Mouse (Mus musculus) midbrain, postnatal 0 days (tissue): Measurements from ENCODE around the gene Gm17581. TPM values are rescaled to one million over a fixed set of nuclear protein-coding genes. Genes with fewer than 3 reads are reported as not detected.
A peak's percentile ranks its signal among the peaks of the same experiment; 100 is the strongest.

ENCODE experiments used
- ATAC-seq: fragments of 200-750 bp; cut with Nextera tagmentation; 2 replicates; pipeline ENCODE4 v1.8.0; 2017; ENCODE audit warnings: moderate number of reproducible peaks, mild to moderate bottlenecking, moderate TSS enrichment, moderate library complexity; ENCODE audit not compliant: low FRiP score
- DNase-seq: peaks from one replicate; pipeline ENCODE4 v3.0.0-alpha.2; 2015; ENCODE audit warnings: low spot score
- H3K27ac ChIP-seq: fragments of 300-500 bp; sonication (generic); 2 replicates; pipeline ENCODE4 v1.5.1; 2014; ENCODE audit warnings: low read depth, mild to moderate bottlenecking, low read length, mixed read lengths
- H3K27me3 ChIP-seq: fragments of 300-500 bp; sonication (generic); 2 replicates; pipeline ENCODE4 v1.6.1; 2014; ENCODE audit warnings: low read length, control low read depth, mixed read lengths; ENCODE audit not compliant: insufficient read depth
- H3K36me3 ChIP-seq: fragments of 300-500 bp; sonication (generic); 2 replicates; pipeline ENCODE4 v1.6.1; 2014; ENCODE audit warnings: low read length, control low read depth, mixed read lengths; ENCODE audit not compliant: insufficient read depth
- H3K4me1 ChIP-seq: fragments of 300-500 bp; sonication (generic); 2 replicates; pipeline ENCODE4 v1.6.1; 2014; ENCODE audit warnings: mild to moderate bottlenecking, control low read depth, antibody characterized with exemption, low read length, mixed read lengths; ENCODE audit not compliant: insufficient read depth
- H3K4me2 ChIP-seq: fragments of 300-500 bp; sonication (generic); 2 replicates; pipeline ENCODE4 v1.6.1; 2014; ENCODE audit warnings: low read depth, mild to moderate bottlenecking, low read length, mixed read lengths; ENCODE audit not compliant: poor library complexity, severe bottlenecking
- H3K4me3 ChIP-seq: fragments of 300-500 bp; sonication (generic); 2 replicates; pipeline ENCODE4 v1.5.1; 2014; ENCODE audit warnings: low read depth, mild to moderate bottlenecking, low read length, moderate library complexity
- H3K9ac ChIP-seq: fragments of 300-500 bp; sonication (generic); replicated peaks from 2 replicates; pipeline ENCODE4 v1.6.1; 2014; ENCODE audit warnings: mild to moderate bottlenecking, low read length, moderate library complexity, mixed read lengths; ENCODE audit not compliant: poor library complexity, severe bottlenecking
- H3K9me3 ChIP-seq: fragments of 300-500 bp; sonication (generic); 2 replicates; pipeline ENCODE4 v1.6.1; 2016; ENCODE audit warnings: low read length, control low read depth
- CTCF ChIP-seq: IDR thresholded peaks from 2 replicates; pipeline ENCODE4 v1.5.1; 2016; ENCODE audit warnings: antibody characterized with exemption, mild to moderate bottlenecking
- WGBS: fragments of 180-500 bp; shearing (Covaris S2); extraction: QIAGEN DNeasy Blood & Tissue Kit; methylation state at CpG from one replicate; pipeline ENCODE4 v1.1.7; 2014; 5-methylcytosine and 5-hydroxymethylcytosine counted together
- polyA plus RNA-seq: library from polyadenylated mRNA; unstranded; fragments of >200 nt; fragmentation: Nextera tagmentation; extraction: Ambion mirVana; gene quantifications from 2 replicates; pipeline ENCODE4 v1.2.1, GENCODE M21; 2015
- total RNA-seq: library from RNA; depleted of rRNA; stranded (reverse); fragments of >200 nt; gene quantifications from 2 replicates; pipeline ENCODE4 v1.2.3, GENCODE M21; 2014

Gene Gm17581
- total and polyA plus RNA-seq, 2 experiments from 2014 or later, result not detected

GRCm38 (mm10) chr2:155735080-155735479, 586 bp downstream of the Gm17581 start:
- DNase-seq (no peak), ATAC-seq (no peak)
- no peak overlapping the region for H3K4me2 ChIP-seq
- no peaks in the 10 kb centered on the region for H3K36me3 ChIP-seq
- H3K27ac ChIP-seq, result no peak overlapping the region
- 81% methylated on average over 5 of the region's 5 CpGs for WGBS
- no peaks in the 10 kb centered on the region for H3K27me3 ChIP-seq
- TF ChIP-seq CTCF, result no peak
- H3K4me3 ChIP-seq, result no peak overlapping the region
- no peaks in the 10 kb centered on the region for H3K4me1 ChIP-seq
- H3K9ac ChIP-seq, result no peak overlapping the region
- no peaks in the 10 kb centered on the region for H3K9me3 ChIP-seq

GRCm38 (mm10) chr2:155729158-155729645, 6.5 kb downstream of the Gm17581 start, which contains the start of gene Edem2:
Edem2 (minus strand) TSS chr2:155729475.
- Histone ChIP-seq H3K27me3 (no peaks in the 10 kb centered on the region), H3K36me3 (0 out of 2 replicates have a peak, but pooled peaks cover 3% of the 10 kb centered on the region), H3K4me1 (no peaks in the 10 kb centered on the region), H3K9me3 (no peaks in the 10 kb centered on the region), H3K4me2 (peak within 1 kb of the TSS; percentile 83), H3K4me3 (peak within 1 kb of the TSS; percentile 93), H3K27ac (peak within 1 kb of the TSS; percentile 62), H3K9ac (peak within 1 kb of the TSS; percentile 91)
- WGBS, result 0% methylated on average over 29 of the region's 33 CpGs
- TF ChIP-seq CTCF, result no peak
- DNase-seq (peak; percentile 95), ATAC-seq (peak; percentile 90)

GRCm38 (mm10) chr2:155728742-155729141, 6.9 kb downstream of the Gm17581 start:
- 6% methylated on average over 15 of the region's 15 CpGs for WGBS
- DNase-seq (no peak), ATAC-seq (peak; percentile 13; the same call in 1 of the 2 replicates)
- Histone ChIP-seq H3K36me3 (0 out of 2 replicates have a peak, but pooled peaks cover 3% of the 10 kb centered on the region), H3K9ac (peak overlapping the region; percentile 91), H3K4me2 (peak overlapping the region; percentile 83), H3K4me3 (peak overlapping the region; percentile 93), H3K4me1 (no peaks in the 10 kb centered on the region), H3K27me3 (no peaks in the 10 kb centered on the region), H3K9me3 (no peaks in the 10 kb centered on the region), H3K27ac (peak overlapping the region; percentile 62; the same call in 1 of the 2 replicates)
- TF ChIP-seq CTCF, result no peak

GRCm38 (mm10) chr2:155727764-155728395, 7.8 kb downstream of the Gm17581 start:
- Histone ChIP-seq H3K27me3 (no peaks in the 10 kb centered on the region), H3K4me2 (peak overlapping the region; percentile 83; the same call in 1 of the 2 replicates), H3K9me3 (no peaks in the 10 kb centered on the region), H3K36me3 (peaks cover 3% of the 10 kb centered on the region; the same call in 1 of the 2 replicates), H3K4me1 (no peaks in the 10 kb centered on the region), H3K4me3 (no peak overlapping the region), H3K9ac (no peak overlapping the region), H3K27ac (no peak overlapping the region)
- no peak for DNase-seq
- TF ChIP-seq CTCF, result no peak
- no peak for ATAC-seq
- 78% methylated on average over 7 of the region's 7 CpGs for whole genome bisulfite sequencing

GRCm38 (mm10) chr2:155726302-155726701, 9.4 kb downstream of the Gm17581 start:
- Histone ChIP-seq H3K4me1 (no peaks in the 10 kb centered on the region), H3K9ac (no peak overlapping the region), H3K27me3 (no peaks in the 10 kb centered on the region), H3K36me3 (peaks cover 8% of the 10 kb centered on the region; the same call in 1 of the 2 replicates), H3K4me3 (no peak overlapping the region), H3K4me2 (no peak overlapping the region), H3K27ac (no peak overlapping the region), H3K9me3 (no peaks in the 10 kb centered on the region)
- 86% methylated on average over 7 of the region's 7 CpGs for WGBS
- no peak for DNase-seq
- TF ChIP-seq CTCF, result no peak
- no peak for ATAC-seq

GRCm38 (mm10) chr2:155724526-155724925, 11.1 kb downstream of the Gm17581 start:
- H3K27me3 ChIP-seq, result no peaks in the 10 kb centered on the region
- no peak for TF ChIP-seq CTCF
- DNase-seq (no peak), ATAC-seq (no peak)
- no peak overlapping the region for H3K9ac ChIP-seq
- H3K4me3 ChIP-seq, result no peak overlapping the region
- peaks cover 16% of the 10 kb centered on the region for H3K36me3 ChIP-seq
- H3K4me1 ChIP-seq, result no peaks in the 10 kb centered on the region
- H3K4me2 ChIP-seq, result no peak overlapping the region
- H3K27ac ChIP-seq, result no peak overlapping the region
- no peaks in the 10 kb centered on the region for H3K9me3 ChIP-seq
- 87% methylated on average over 6 of the region's 6 CpGs for WGBS
